Mouse (Mus musculus) common myeloid progenitor, adult 5-6 weeks (primary cell): ENCODE measurements around the gene AC140267.1. TPM values are rescaled to one million over a fixed set of nuclear protein-coding genes. Genes with fewer than 3 reads are reported as not detected.

Experiments
- ATAC-seq: replicated peaks from 2 replicates; pipeline ENCODE4 v1.8.0; 2016; ENCODE audit warnings: low read depth, mild to moderate bottlenecking, moderate TSS enrichment, inconsistent platforms; ENCODE audit not compliant: poor library complexity, severe bottlenecking
- total RNA-seq: library from RNA; stranded (forward); fragments of 200-1000, 187-1606 nt; gene quantifications from 2 replicates; pipeline ENCODE4 v1.2.3, GENCODE M21; 2017

AC140267.1 gene
- total RNA-seq, 1 experiment from 2014 or later: not detected

DNA sequence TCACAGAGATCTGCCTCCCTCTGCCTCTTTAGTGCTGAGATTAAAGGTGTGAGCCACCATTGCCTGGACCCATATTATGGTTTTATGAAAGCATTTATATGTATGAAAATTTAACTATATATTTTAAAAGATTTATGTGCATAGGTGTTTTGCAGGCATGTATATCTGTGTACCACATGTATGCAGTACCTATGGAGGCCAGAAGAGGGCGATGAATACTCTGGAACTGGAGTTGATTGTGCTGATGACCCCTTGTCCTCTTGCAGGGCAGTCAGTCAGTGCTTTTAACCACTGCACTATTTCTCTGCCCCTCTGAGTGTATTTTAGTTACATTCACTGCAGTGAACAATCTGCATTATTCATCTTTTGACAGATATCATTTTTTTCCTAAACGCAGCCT lies 9.8 kb upstream of the AC140267.1 start:
- ATAC-seq: peak; percentile 77

DNA sequence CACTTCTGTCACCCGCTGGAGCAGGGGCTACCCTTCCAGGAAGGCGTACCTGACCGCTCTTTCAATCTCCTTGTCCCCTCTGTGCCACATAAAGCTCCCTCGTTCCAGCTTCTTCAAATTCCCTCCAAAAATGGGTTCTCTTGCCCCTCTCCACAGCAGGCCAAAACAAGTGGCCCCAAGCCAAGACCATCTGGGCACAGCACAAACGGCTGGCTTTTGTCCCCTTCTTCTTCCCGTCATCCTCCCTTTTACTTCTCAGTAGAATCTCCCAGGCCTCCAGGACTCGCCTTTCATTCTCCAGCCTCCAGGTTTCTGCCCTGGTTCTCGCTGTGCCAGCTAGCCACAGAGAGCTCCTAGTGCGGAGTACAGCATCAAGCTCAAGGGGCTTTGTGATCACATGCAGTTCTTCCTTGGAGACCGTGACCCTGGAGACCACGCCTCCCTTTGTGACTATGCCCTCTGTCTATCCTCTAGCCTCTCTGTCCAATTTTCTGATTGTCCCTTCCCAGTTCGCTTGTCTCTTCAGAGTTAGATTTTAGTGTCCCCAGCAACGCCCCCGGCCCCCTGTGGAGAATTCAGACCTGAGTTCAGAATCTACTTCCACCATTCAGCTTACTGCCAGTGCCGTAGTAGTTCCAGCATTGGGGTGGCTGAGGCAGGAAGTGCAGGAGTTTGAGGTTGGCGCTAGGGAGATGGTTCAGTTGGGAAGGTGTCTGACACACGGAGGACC lies 7.4 kb upstream of the AC140267.1 start:
- ATAC-seq: no peak

DNA sequence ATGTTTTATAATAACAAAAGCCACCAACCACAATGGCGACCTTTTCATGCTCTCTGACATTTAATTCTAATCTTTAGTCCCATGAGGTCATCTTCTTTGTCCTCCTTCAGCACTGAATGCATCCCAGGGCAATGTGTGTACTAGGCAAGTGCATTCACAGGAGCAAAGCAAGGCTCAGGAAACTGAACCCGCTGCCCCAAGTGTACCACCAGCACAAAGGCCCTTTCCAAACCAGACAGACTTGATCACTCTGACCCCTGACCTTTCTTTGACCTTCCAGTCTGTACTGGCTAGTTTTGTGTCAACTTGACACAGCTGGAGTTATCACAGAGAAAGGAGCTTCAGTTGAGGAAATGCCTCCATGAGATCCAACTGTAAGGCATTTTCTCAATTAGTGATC lies 3.3 kb upstream of the AC140267.1 start:
- no peak for ATAC-seq

DNA sequence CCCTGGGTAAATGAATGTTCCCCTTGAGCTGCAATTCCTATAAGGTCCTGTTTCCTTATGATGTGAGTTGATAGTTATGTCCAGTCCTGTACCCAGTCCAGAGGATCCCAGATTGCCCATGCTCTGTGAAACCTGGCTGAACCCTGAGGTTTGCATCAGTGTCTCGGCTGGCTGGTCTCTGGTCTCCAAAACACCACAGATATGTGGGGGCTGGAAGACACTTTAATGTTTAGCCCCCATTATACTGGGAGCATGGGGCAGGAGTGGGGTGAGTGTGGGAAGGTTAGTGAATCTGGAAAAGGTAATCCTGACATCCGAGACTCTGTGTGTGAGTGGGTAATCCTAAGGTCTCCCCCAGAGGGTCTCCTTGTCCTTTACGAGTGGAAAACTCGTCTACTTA lies 2.6 kb upstream of the AC140267.1 start:
- ATAC-seq: no peak

DNA sequence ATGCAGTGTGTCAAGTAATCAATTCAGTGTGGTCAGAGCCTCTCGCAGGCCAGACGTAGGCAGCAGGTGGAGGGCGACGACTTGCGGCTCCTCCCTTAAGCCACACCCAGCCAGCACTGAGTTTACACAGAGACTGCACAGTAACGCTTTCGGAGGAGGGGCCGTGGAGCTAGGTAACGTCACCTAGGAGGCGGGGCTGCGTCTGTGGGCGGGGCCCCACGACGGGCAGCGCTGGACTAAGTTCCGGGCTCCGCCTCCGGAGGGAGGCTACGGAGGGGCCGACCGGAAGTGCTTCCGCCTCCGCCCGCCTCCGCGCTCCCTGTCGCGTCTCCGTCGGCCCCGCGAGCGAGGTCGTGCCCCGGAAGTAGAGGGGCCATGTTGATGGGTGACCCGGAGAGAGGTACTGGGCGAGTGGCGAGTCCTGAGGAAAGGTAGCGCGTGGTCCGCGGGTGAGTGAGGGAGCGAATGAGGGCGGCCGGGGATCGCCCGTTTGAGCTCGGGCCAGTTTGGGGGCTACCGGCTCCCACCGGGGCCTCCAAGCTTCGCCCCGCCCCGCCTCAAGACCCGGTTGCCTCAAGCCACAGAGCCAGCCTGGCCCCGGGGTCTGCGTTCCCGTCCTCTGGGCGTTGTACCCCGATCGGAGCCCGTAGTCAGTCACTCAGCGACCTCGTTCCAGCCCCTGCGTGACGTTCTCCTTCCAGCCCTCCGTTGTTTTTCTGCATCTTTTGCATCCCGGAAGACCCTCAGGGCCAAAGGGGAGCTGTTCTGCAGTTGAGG lies 1.7 kb upstream of the AC140267.1 start, which contains the start of gene Mief1:
Gene Mief1, plus strand, starts transcription at position 286 of the 777 bp plus-strand sequence.
- ATAC-seq: peak; percentile 98

DNA sequence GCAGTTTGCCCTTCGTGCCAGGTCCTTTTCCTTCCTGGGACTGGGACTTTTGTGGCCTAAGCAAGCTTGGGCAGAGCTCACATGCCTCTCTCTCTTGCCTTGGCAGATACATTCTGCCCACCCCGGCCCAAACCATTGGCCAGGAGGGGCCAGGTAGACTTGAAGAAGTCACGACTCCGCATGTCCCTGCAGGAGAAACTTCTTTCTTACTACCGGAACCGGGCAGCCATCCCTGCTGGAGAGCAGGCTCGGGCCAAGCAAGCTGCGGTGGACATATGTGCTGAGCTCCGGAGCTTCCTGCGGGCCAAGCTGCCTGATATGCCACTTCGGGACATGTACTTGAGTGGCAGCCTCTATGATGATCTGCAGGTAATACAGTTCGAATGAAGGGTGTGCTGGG lies 12.5 kb downstream of the AC140267.1 start:
- ATAC-seq: no peak

DNA sequence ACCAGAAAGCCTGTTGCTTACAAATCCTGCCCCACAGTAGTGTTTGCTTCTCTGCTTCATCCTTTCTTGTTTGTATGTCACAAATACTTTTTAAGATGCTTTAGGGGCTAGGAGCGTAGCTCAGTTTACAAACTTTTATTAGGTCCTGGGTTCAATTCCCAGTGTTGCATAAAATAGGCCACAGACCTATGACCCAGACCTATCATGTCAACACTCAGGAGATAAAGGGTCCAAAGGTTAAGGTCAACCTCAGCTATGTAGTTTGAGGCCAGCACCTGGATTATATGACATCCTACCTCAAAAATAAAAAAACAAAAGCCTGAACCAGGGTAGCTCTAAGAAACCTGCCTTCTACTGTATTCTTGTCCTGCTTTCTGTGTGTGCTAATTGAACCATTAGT lies 13.0 kb downstream of the AC140267.1 start:
- ATAC-seq: no peak

DNA sequence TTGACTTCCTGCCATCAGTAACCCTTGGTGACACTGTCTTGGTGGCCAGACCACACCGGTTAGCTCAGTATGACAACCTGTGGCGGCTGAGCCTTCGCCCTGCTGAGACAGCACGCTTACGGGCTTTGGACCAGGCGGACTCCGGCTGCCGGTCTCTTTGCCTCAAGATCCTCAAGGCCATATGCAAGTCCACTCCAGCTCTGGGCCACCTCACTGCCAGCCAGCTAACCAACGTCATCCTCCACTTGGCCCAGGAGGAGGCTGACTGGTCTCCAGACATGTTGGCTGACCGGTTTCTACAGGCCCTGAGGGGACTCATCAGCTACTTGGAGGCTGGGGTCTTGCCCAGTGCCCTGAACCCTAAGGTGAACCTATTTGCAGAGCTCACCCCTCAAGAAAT lies 14.0 kb downstream of the AC140267.1 start:
- ATAC-seq: no peak

DNA sequence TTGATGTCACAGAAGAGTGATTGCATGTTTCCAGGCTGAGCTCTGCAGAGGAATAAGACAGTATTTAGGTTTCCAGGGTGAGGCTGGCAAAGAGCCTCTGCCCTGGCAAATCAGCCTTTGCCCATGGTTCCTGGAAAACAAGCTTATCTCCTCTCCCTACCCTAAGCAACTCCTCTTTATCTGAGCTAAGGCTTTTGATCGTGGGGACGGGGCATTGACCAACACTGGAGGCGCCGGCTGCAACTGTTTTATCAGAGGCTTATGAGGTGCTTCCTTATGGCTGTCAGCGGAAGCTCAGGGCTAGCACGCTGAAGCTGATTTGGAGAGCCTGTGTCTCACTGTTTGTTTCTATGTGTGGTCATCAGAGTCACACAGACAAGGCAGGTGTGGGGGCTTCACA lies 15.0 kb downstream of the AC140267.1 start:
- no peak for ATAC-seq

DNA sequence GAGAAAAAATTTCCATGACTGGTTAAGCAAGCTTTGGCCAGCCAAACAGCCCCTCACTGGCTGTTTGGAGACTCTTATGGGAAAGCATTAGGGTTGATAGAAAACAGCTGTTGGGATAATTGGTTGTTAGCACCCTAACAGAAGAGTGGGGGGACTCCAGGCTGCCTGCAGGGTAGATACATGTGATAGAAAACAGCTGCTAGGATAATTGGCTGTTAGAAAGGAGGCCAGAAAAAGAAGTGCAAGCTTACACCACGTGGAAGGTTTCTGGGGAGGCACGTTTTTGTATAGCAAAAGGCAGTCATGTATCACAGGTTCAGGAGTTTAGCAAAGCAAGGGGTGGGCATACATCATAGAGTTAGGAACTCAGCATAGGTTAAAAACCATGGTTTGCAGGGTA lies 17.9 kb downstream of the AC140267.1 start:
- ATAC-seq: no peak

DNA sequence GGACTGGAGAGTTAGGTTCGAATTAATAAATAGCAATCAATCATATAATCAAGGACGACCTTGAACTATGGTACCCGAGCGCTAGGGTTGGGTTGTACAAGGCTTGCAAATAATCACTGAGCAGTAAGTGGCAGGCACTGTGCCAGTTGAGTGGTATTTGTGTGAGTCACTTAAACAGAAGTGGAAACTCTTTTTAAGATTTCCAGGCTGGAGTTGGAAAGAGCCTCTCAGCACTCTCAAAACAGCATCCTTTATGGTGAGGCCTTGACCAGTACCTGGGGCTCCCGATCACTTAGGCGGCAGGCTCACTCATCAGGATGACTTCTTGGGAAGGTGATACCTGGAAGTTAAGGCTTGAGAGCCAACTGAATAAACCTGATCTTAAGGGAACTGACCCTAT lies 18.6 kb downstream of the AC140267.1 start:
- no peak for ATAC-seq

DNA sequence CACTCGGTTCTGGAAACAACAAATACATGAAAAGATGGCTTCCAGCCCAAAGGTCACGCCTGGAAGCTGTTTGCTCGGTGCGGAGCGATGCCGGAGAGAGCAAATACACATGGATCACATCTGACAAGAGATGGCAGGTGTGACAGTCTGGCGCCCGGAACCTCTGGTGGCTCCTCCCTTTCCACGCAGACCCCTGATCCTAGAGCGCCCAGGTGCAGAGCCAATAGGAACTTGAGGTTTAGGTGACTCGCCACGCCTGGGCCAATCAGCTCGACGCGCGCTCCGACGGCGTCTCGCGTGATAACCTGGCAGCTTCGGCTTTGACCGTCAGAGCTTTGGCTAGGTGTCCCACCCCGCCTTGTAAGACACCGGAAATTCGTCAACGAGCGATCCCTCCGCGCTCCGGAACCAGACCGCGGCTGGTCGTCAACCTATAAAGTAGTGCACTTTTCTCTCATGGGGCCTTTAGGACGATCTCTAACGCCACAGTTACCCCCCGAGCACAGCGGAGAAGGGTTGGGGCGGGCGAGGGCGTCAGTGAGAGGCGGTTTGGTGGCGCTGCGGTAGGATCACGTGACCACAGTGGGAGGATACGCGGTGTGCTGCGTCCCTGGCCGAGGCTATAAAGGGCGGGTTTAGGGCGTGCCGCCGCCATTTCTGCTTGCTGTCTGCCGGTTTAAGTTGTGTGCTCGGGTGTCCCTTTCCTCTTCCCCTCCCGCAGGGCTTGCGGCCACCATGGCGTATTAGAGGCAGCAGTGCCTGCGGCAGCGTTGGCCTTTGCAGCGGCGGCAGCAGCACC lies 19.4 kb downstream of the AC140267.1 start, which contains the start of gene Atf4:
Gene Atf4, plus strand, starts transcription at position 338 of the 799 bp plus-strand sequence.
- ATAC-seq: peak; percentile 81

DNA sequence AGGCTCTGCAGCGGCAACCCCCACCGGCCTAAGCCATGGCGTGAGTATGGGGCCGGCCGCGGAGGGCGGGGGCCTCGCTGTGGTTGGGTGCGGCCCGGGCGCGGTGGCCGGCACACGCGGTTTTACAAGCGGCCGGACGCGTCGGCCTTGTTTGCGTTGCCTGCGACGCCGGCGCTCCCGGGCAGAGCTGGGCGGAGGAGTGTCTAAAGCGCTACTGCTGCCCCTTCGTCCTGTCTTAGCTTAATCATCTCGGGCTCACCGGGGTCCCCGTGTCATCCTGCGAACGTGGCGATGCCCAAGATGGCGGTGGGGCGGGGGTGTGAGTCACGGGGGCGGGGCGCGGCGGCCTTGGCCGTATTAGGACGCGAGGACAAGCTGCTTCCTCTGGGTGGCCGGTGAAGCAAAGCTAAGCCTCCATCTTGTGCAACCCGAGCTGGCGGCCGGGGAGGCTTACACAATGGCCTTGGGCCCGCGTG lies 20.0 kb downstream of the AC140267.1 start:
- ATAC-seq: peak; percentile 20

DNA sequence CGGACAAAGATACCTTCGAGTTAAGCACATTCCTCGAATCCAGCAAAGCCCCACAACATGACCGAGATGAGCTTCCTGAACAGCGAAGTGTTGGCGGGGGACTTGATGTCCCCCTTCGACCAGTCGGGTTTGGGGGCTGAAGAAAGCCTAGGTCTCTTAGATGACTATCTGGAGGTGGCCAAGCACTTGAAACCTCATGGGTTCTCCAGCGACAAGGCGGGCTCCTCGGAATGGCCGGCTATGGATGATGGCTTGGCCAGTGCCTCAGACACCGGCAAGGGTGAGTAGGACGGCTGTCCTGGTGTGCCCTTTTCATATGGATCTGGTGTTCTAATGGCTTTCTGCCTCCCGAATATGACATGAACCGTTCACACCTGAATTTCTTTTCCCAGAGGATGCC lies 20.6 kb downstream of the AC140267.1 start:
- ATAC-seq: no peak

DNA sequence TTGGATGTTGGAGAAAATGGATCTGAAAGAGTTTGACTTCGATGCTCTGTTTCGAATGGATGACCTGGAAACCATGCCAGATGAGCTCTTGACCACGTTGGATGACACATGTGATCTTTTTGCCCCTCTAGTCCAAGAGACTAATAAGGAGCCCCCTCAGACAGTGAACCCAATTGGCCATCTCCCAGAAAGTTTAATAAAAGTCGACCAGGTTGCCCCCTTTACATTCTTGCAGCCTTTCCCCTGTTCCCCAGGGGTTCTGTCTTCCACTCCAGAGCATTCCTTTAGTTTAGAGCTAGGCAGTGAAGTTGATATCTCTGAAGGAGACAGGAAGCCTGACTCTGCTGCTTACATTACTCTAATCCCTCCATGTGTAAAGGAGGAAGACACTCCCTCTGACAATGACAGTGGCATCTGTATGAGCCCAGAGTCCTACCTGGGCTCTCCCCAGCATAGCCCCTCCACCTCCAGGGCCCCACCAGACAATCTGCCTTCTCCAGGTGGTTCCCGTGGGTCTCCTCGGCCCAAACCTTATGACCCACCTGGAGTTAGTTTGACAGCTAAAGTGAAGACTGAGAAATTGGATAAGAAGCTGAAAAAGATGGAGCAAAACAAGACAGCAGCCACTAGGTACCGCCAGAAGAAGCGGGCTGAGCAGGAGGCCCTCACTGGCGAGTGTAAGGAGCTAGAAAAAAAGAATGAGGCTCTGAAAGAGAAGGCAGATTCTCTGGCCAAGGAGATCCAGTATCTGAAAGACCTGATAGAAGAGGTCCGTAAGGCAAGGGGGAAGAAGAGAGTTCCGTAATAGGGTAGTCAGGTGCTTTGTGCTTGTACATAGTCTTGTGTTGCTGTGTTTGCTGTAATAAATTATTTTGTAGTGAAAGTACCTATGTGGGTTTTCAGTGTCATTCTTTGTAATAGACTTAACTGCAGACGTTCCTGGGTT lies 21.3 kb downstream of the AC140267.1 start:
- no peak for ATAC-seq

DNA sequence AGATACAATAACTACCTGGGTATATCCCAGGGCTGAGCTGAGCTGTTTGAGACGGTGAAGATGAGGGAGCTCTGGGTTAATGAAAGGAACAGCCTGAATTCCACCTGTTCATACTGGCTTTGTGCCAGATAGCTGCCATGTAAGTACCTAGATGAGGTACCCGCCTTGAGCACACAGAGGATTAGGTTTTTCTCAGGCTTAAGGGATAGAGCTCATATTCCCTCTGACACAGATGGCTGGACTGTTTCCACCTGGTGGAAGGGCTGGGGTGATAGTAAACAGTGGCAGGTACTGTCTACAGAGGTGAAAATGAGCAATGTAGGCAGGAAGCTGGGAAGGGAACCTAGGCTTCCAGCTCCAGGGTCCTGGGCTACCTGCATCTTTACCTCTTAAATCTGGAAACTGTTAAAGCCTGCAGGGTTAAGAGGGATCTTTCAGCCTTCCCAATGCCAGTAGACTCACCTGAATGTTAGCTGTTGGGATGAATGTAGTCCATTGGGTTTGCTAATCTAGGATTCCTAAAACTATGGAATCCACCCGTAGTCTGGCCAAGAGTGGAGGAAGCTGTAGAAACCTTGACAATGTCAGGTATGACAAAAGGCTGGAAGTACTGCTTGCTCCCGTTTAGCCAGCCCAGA lies 22.1 kb downstream of the AC140267.1 start:
- no peak for ATAC-seq

DNA sequence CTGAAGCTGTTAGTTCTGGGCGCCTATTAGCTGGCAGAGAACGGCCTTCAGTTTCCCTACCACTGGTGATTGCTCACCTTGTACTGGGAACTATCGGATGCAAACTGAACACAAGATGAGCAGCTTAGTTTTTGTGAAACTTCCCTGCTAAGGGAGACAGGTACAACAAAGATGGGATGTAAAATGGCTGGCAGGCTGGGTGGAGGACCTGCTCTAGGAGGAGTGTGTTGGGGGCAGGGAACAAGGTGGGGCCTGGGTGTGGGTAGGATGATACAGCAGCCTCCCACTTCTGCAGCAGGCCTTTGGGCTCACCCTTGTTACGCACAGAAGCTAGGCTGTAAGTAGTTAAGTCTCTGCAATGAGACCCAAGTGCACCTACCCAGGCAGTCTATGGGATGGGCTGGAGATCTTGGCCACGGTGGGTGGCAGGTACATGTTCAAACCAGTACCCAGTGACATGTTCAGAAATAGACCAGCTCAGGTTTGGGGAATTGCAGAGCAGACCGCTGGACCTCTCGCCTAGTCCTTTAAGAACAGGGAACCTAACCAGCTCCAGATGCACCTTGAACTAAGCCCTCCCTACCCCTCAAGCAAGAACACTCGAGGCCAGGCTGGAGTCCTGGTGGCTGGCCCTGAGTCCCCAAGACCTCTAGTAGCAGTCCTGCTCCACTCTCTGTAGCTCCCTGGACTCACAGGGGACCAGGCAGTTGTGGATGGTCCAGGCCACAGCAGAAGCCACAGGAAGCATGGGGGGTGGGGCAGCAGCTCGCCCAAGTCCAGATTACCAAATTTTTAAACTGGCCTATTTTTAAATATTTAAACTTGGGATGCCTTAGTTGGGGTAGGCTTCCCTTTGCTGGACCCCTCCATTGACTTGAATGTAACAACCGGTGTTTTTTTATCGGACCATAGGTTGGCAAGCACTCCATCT lies 22.9 kb downstream of the AC140267.1 start:
- ATAC-seq: no peak
